Mouse (Mus musculus): ENCODE data around the gene 1810049J17Rik. TPM values are rescaled to one million over a fixed set of nuclear protein-coding genes. Genes with fewer than 3 reads are reported as not detected.

1810049J17Rik gene
- polyA plus RNA-seq, 1 experiment from 2014 or later = 1.4 TPM

- peak overlapping the region; percentile 99 for H3K4me3 ChIP-seq (ENCODE audit: low read depth, low read length)
- no peaks in the 10 kb centered on the region for H3K36me3 ChIP-seq (ENCODE audit: control insufficient read depth, insufficient read depth)
- 3% methylated on average over 22 of the region's 22 CpGs for WGBS (ENCODE audit: insufficient replicate concordance)
- H3K4me1 ChIP-seq (ENCODE audit: control insufficient read depth, low read depth, low read length) = peaks cover 17% of the 10 kb centered on the region
- ATAC-seq (ENCODE audit: low read depth) = peak; percentile 9
- peak overlapping the region; percentile 51; the same call in 1 of the 2 replicates for H3K27ac ChIP-seq (ENCODE audit: low read length)
- H3K27me3 ChIP-seq (ENCODE audit: control insufficient read depth, insufficient read depth, low read depth, low read length) = no peaks in the 10 kb centered on the region; the same call in 1 of the 2 replicates
- no peaks in the 10 kb centered on the region for H3K9me3 ChIP-seq (replicated peaks; ENCODE audit: control insufficient read depth, low read length)
- peak overlapping the region; percentile 71 for H3K4me2 ChIP-seq (ENCODE audit: low read depth, low read length)
- peak overlapping the region; percentile 99 for H3K9ac ChIP-seq (ENCODE audit: low read depth, low read length)
Observed at GRCm38 (mm10) chr15:12320441-12321090, 1.1 kb downstream of the 1810049J17Rik start.

- Histone ChIP-seq H3K9me3 (replicated peaks; ENCODE audit: control insufficient read depth, low read length) (no peaks in the 10 kb centered on the region), H3K27ac (ENCODE audit: low read length) (no peak overlapping the region), H3K9ac (ENCODE audit: low read depth, low read length) (no peak overlapping the region), H3K4me1 (ENCODE audit: control insufficient read depth, low read depth, low read length) (peaks cover 17% of the 10 kb centered on the region), H3K27me3 (ENCODE audit: control insufficient read depth, insufficient read depth, low read depth, low read length) (no peaks in the 10 kb centered on the region; the same call in 1 of the 2 replicates), H3K4me2 (ENCODE audit: low read depth, low read length) (peak overlapping the region; percentile 71), H3K36me3 (ENCODE audit: control insufficient read depth, insufficient read depth) (no peaks in the 10 kb centered on the region), H3K4me3 (ENCODE audit: low read depth, low read length) (no peak overlapping the region)
- 39% methylated on average over 5 of the region's 5 CpGs for WGBS (ENCODE audit: insufficient replicate concordance)
- ATAC-seq (ENCODE audit: low read depth) = no peak
Observed at GRCm38 (mm10) chr15:12319889-12320288, 1.8 kb downstream of the 1810049J17Rik start.

- Histone ChIP-seq H3K4me2 (ENCODE audit: low read depth, low read length) (no peak overlapping the region), H3K27ac (ENCODE audit: low read length) (no peak overlapping the region), H3K36me3 (ENCODE audit: control insufficient read depth, insufficient read depth) (no peaks in the 10 kb centered on the region), H3K9ac (ENCODE audit: low read depth, low read length) (no peak overlapping the region), H3K9me3 (replicated peaks; ENCODE audit: control insufficient read depth, low read length) (no peaks in the 10 kb centered on the region), H3K4me3 (ENCODE audit: low read depth, low read length) (no peak overlapping the region), H3K27me3 (ENCODE audit: control insufficient read depth, insufficient read depth, low read depth, low read length) (no peaks in the 10 kb centered on the region; the same call in 1 of the 2 replicates), H3K4me1 (ENCODE audit: control insufficient read depth, low read depth, low read length) (peaks cover 9% of the 10 kb centered on the region)
- 72% methylated on average over 8 of the region's 8 CpGs for WGBS (ENCODE audit: insufficient replicate concordance)
- no peak for ATAC-seq (ENCODE audit: low read depth)
Observed at GRCm38 (mm10) chr15:12318451-12318850, 3.2 kb downstream of the 1810049J17Rik start.

- no peaks in the 10 kb centered on the region for H3K36me3 ChIP-seq (ENCODE audit: control insufficient read depth, insufficient read depth)
- 32% methylated on average over 5 of the region's 5 CpGs for WGBS (ENCODE audit: insufficient replicate concordance)
- no peak overlapping the region for H3K4me3 ChIP-seq (ENCODE audit: low read depth, low read length)
Observed at GRCm38 (mm10) chr15:12317290-12317689, 4.4 kb downstream of the 1810049J17Rik start.

GRCm38 (mm10) chr15:12315996-12316395 is 5.7 kb downstream of the 1810049J17Rik start:
- H3K27me3 ChIP-seq (ENCODE audit: control insufficient read depth, insufficient read depth, low read depth, low read length) = no peaks in the 10 kb centered on the region; the same call in 1 of the 2 replicates
- H3K9ac ChIP-seq (ENCODE audit: low read depth, low read length) = no peak overlapping the region
- no peaks in the 10 kb centered on the region for H3K9me3 ChIP-seq (replicated peaks; ENCODE audit: control insufficient read depth, low read length)
- peaks cover 6% of the 10 kb centered on the region; the same call in 1 of the 2 replicates for H3K4me1 ChIP-seq (ENCODE audit: control insufficient read depth, low read depth, low read length)
- WGBS (ENCODE audit: insufficient replicate concordance) = 54% methylated on average over 2 of the region's 2 CpGs
- no peak overlapping the region for H3K27ac ChIP-seq (ENCODE audit: low read length)
- ATAC-seq (ENCODE audit: low read depth) = no peak
- no peak overlapping the region for H3K4me3 ChIP-seq (ENCODE audit: low read depth, low read length)
- H3K36me3 ChIP-seq (ENCODE audit: control insufficient read depth, insufficient read depth) = no peaks in the 10 kb centered on the region
- no peak overlapping the region for H3K4me2 ChIP-seq (ENCODE audit: low read depth, low read length)

More at GRCm38 (mm10) chr15:12317290-12317689, 4.4 kb downstream of the 1810049J17Rik start:
- Histone ChIP-seq H3K27ac (ENCODE audit: low read length) (no peak overlapping the region), H3K4me1 (ENCODE audit: control insufficient read depth, low read depth, low read length) (peaks cover 6% of the 10 kb centered on the region; the same call in 1 of the 2 replicates), H3K27me3 (ENCODE audit: control insufficient read depth, insufficient read depth, low read depth, low read length) (no peaks in the 10 kb centered on the region; the same call in 1 of the 2 replicates), H3K9me3 (replicated peaks; ENCODE audit: control insufficient read depth, low read length) (no peaks in the 10 kb centered on the region), H3K4me2 (ENCODE audit: low read depth, low read length) (no peak overlapping the region), H3K9ac (ENCODE audit: low read depth, low read length) (no peak overlapping the region)
- no peak for ATAC-seq (ENCODE audit: low read depth)

- Histone ChIP-seq H3K9ac (ENCODE audit: low read depth, low read length) (no peak overlapping the region), H3K36me3 (ENCODE audit: control insufficient read depth, insufficient read depth) (no peaks in the 10 kb centered on the region), H3K27ac (ENCODE audit: low read length) (no peak overlapping the region), H3K4me3 (ENCODE audit: low read depth, low read length) (no peak overlapping the region), H3K9me3 (replicated peaks; ENCODE audit: control insufficient read depth, low read length) (no peaks in the 10 kb centered on the region), H3K4me2 (ENCODE audit: low read depth, low read length) (no peak overlapping the region), H3K27me3 (ENCODE audit: control insufficient read depth, insufficient read depth, low read depth, low read length) (no peaks in the 10 kb centered on the region; the same call in 1 of the 2 replicates), H3K4me1 (ENCODE audit: control insufficient read depth, low read depth, low read length) (no peaks in the 10 kb centered on the region; the same call in 1 of the 2 replicates)
- WGBS (ENCODE audit: insufficient replicate concordance) = 75% methylated on average over 5 of the region's 5 CpGs
- no peak for ATAC-seq (ENCODE audit: low read depth)
Observed at GRCm38 (mm10) chr15:12314584-12314983, 7.1 kb downstream of the 1810049J17Rik start.

- ATAC-seq (ENCODE audit: low read depth) = no peak; the same call in 1 of the 2 replicates
- H3K4me1 ChIP-seq (ENCODE audit: control insufficient read depth, low read depth, low read length) = no peaks in the 10 kb centered on the region; the same call in 1 of the 2 replicates
- no peak overlapping the region for H3K9ac ChIP-seq (ENCODE audit: low read depth, low read length)
- no peak overlapping the region for H3K27ac ChIP-seq (ENCODE audit: low read length)
- 17% methylated on average over 1 of the region's 1 CpGs for WGBS (ENCODE audit: insufficient replicate concordance)
- no peaks in the 10 kb centered on the region for H3K9me3 ChIP-seq (replicated peaks; ENCODE audit: control insufficient read depth, low read length)
- H3K27me3 ChIP-seq (ENCODE audit: control insufficient read depth, insufficient read depth, low read depth, low read length) = no peaks in the 10 kb centered on the region
- no peaks in the 10 kb centered on the region for H3K36me3 ChIP-seq (ENCODE audit: control insufficient read depth, insufficient read depth)
- no peak overlapping the region for H3K4me3 ChIP-seq (ENCODE audit: low read depth, low read length)
- no peak overlapping the region for H3K4me2 ChIP-seq (ENCODE audit: low read depth, low read length)
Observed at GRCm38 (mm10) chr15:12313255-12313654, 8.4 kb downstream of the 1810049J17Rik start.

- Histone ChIP-seq H3K27me3 (ENCODE audit: control insufficient read depth, insufficient read depth, low read depth, low read length) (no peaks in the 10 kb centered on the region), H3K4me2 (ENCODE audit: low read depth, low read length) (no peak overlapping the region), H3K27ac (ENCODE audit: low read length) (no peak overlapping the region), H3K9me3 (replicated peaks; ENCODE audit: control insufficient read depth, low read length) (no peaks in the 10 kb centered on the region), H3K4me1 (ENCODE audit: control insufficient read depth, low read depth, low read length) (peaks cover 10% of the 10 kb centered on the region), H3K4me3 (ENCODE audit: low read depth, low read length) (no peak overlapping the region), H3K36me3 (ENCODE audit: control insufficient read depth, insufficient read depth) (no peaks in the 10 kb centered on the region), H3K9ac (ENCODE audit: low read depth, low read length) (no peak overlapping the region)
- 66% methylated on average over 7 of the region's 7 CpGs for WGBS (ENCODE audit: insufficient replicate concordance)
- no peak for ATAC-seq (ENCODE audit: low read depth)
Observed at GRCm38 (mm10) chr15:12311465-12311864, 10.2 kb downstream of the 1810049J17Rik start.

GRCm38 (mm10) chr15:12310676-12311075 is 11.0 kb downstream of the 1810049J17Rik start:
- H3K4me2 ChIP-seq (ENCODE audit: low read depth, low read length) = no peak overlapping the region
- ATAC-seq (ENCODE audit: low read depth) = no peak
- H3K4me1 ChIP-seq (ENCODE audit: control insufficient read depth, low read depth, low read length) = peaks cover 15% of the 10 kb centered on the region
- H3K27me3 ChIP-seq (ENCODE audit: control insufficient read depth, insufficient read depth, low read depth, low read length) = no peaks in the 10 kb centered on the region
- WGBS (ENCODE audit: insufficient replicate concordance) = 46% methylated on average over 4 of the region's 4 CpGs
- no peaks in the 10 kb centered on the region for H3K36me3 ChIP-seq (ENCODE audit: control insufficient read depth, insufficient read depth)
- no peak overlapping the region for H3K4me3 ChIP-seq (ENCODE audit: low read depth, low read length)
- H3K9me3 ChIP-seq (replicated peaks; ENCODE audit: control insufficient read depth, low read length) = no peaks in the 10 kb centered on the region
- no peak overlapping the region for H3K27ac ChIP-seq (ENCODE audit: low read length)
- no peak overlapping the region for H3K9ac ChIP-seq (ENCODE audit: low read depth, low read length)
